Mouse (Mus musculus): ENCODE measurements around the gene Tdrd9. TPM values are rescaled to one million over a fixed set of nuclear protein-coding genes. Genes with fewer than 3 reads are reported as not detected.
A peak's percentile ranks its signal among the peaks of the same experiment; 100 is the strongest.
"Not testable (repeated sequence)": the region's sequence is repeated elsewhere in the genome, so short reads cannot be mapped to it uniquely, and the experiment has no call there.

Gene Tdrd9
- polyA plus RNA-seq, 1 experiment from 2014 or later = 0.79 TPM

DNA sequence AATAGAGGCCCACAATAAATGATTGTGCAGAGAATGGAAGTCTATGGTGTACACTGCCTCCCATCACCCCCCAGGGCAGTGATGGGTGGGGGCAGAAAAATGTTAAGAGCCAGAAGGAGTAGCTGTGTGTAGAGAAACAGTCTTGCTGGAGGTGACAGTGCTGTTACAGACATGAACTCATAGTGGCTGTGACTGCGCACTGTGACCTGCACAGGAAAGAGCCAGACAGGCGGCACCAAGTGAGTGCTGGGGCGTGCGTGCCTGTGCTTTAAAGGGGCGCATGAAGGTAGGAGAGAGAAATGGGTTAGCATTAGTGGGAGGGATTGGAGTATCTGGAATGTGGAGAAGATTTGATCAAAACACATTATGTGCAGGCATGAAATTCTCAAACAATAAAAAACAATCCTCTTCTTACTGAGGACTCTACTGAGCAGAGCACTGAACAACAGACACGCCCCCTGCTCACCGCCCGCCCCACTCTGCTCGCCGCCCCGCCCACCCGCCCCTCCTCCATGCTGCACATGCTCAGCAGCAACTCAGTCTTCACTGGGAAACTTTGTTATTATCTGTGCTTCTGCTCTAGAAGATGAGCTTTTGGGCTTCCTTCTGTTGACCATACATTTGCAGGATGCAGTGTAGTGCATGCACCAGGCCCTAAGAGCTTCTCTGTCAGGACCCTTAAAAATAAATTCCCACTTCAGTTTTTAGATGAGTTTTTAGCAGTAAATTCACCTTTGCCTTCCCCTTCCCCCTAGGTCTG lies 41.3 kb downstream of the Tdrd9 start:
- Histone ChIP-seq H3K4me3 (peak overlapping the region; percentile 24), H3K9ac (replicated peaks) (no peak overlapping the region), H3K27ac (replicated peaks) (peak overlapping the region; percentile 59), H3K9me3 (0 out of 2 replicates have a peak, but pooled peaks cover 3% of the 10 kb centered on the region), H3K4me2 (replicated peaks) (peak overlapping the region; percentile 46), H3K27me3 (no peaks in the 10 kb centered on the region), H3K36me3 (no peaks in the 10 kb centered on the region), H3K4me1 (peaks cover 10% of the 10 kb centered on the region)
- peak; percentile 93 for ATAC-seq (ENCODE audit: low FRiP score, low read depth)
- WGBS = 22% methylated on average over 12 of the region's 12 CpGs

DNA sequence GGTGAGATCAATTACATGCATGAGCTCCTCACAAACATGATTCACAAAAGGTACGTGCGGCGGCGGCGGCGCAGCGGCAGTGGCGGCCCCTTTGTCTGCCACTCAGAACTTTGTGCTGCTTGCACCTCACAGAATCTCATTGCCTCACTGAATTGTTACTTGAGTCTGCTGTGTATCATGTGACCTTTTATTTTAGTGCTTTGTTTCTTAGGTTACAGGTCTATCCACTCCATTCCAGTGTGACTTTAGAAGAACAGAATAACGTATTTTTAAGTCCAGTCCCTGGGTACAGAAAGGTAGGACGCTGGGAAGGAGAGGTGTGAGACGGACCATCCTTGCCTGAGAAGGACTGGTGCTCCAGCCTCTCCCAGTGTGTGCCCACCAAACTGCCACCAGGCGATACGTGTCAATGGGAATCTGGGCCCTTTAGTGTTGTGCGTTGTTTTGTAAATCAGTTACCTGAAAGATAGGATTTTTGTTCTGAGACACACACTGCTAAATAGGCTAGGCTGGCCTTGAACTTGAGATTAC lies 42.0 kb downstream of the Tdrd9 start:
- Histone ChIP-seq H3K27ac (replicated peaks) (peak overlapping the region; percentile 59), H3K4me2 (replicated peaks) (peak overlapping the region; percentile 46), H3K36me3 (no peaks in the 10 kb centered on the region), H3K4me1 (peaks cover 10% of the 10 kb centered on the region), H3K4me3 (peak overlapping the region; percentile 24), H3K9me3 (0 out of 2 replicates have a peak, but pooled peaks cover 3% of the 10 kb centered on the region), H3K27me3 (no peaks in the 10 kb centered on the region), H3K9ac (replicated peaks) (0 out of 2 replicates have a peak overlapping the region, but pooled peaks have one; percentile 2)
- 13% methylated on average over 14 of the region's 14 CpGs for WGBS
- peak; percentile 78; the same call in 1 of the 2 replicates for ATAC-seq (ENCODE audit: low FRiP score, low read depth)

DNA sequence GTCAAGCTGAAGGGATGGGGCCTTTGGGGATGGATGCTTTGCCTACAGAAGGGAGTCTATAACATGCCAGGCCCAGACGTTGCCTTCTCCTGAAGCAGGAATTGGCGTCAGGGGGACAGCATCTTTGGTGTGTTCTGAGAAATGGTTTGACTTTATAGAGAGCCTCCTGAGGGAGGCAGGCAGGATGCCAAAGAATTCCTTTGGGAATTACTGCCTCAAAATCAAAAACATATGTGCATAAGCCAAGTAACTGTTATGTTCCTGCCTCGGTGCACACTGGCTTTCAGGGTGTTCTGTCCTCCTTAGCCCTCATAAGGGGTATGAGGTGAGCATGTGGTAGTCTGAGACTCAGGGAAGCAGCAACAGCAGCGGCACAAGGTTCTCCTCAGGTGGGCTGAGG lies 45.0 kb downstream of the Tdrd9 start:
- 78% methylated on average over 4 of the region's 4 CpGs for WGBS
- no peaks in the 10 kb centered on the region for H3K27me3 ChIP-seq
- H3K4me1 ChIP-seq = peaks cover 10% of the 10 kb centered on the region

DNA sequence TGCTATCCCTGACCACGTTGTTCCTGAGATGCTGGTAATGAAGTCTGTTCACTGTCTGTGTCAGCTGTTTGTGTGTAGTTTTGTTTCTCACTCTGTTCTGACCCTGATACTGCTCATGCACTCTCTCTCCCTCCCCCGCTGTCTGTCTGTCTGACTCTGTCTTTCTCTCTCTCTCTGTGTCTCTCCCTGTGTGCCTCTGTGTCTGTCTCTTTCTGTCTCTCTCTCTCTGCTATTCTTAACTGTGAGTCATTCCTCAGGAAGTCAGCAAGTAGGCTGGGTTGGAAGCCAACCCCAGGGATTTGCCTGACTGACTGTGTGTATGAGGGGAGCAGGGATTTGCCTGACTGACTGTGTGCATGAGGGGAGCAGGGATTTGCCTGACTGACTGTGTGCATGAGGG lies 51.9 kb downstream of the Tdrd9 start:
- no peaks in the 10 kb centered on the region for H3K36me3 ChIP-seq
- 0 out of 2 replicates have a peak, but pooled peaks cover 7% of the 10 kb centered on the region for H3K9me3 ChIP-seq

More for the DNA sequence above, 45.0 kb downstream of the Tdrd9 start:
- Histone ChIP-seq H3K4me2 (replicated peaks) (no peak overlapping the region), H3K4me3 (no peak overlapping the region), H3K9ac (replicated peaks) (no peak overlapping the region), H3K27ac (replicated peaks) (no peak overlapping the region), H3K9me3 (0 out of 2 replicates have a peak, but pooled peaks cover 7% of the 10 kb centered on the region), H3K36me3 (no peaks in the 10 kb centered on the region)
- ATAC-seq (ENCODE audit: low FRiP score, low read depth) = no peak

DNA sequence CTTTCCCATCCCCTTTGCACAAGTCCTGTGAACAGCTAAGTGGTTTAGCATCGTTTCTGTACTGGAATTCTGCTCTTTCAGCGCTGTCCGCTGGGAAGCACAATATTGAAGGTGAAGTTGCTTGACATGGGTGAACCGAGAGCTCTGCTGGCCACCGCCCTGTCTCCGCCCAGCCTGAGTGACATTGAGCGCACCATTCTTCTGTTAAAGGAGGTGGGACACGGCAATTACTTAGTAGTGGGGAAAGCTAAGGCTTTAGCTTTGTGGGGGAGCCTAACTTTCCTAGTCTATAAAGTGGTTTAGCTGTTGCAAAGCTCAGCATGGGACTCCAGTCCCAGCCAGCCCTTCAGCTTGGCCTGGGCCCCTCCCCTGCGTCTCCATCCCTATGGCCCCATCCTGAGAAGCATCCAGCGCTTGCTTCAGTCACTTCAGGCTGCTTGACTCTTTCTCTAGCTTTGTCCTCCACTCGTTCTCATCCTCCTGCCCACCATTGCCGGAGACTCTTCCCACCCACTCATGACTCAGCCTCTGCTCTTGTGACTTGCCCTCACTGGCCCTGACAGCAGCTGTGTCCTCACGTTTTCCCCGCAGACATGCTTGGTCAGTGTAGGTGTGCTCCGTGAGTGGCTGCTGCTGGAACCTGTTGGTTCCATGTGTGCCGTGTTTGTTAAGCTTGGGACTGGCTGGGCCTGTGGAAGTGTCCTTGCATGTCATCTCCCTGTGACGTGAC lies 53.4 kb downstream of the Tdrd9 start:
- 81% methylated on average over 17 of the region's 17 CpGs for WGBS
- H3K4me2 ChIP-seq (replicated peaks) = no peak overlapping the region
- no peaks in the 10 kb centered on the region for H3K27me3 ChIP-seq
- H3K36me3 ChIP-seq = no peaks in the 10 kb centered on the region
- no peak overlapping the region for H3K4me3 ChIP-seq
- no peaks in the 10 kb centered on the region for H3K4me1 ChIP-seq
- ATAC-seq (ENCODE audit: low FRiP score, low read depth) = no peak
- 0 out of 2 replicates have a peak, but pooled peaks cover 7% of the 10 kb centered on the region for H3K9me3 ChIP-seq
- no peak overlapping the region for H3K27ac ChIP-seq (replicated peaks)
- H3K9ac ChIP-seq (replicated peaks) = no peak overlapping the region

More for the DNA sequence above, 51.9 kb downstream of the Tdrd9 start:
- H3K27me3 ChIP-seq = no peaks in the 10 kb centered on the region
- no peak overlapping the region for H3K4me2 ChIP-seq (replicated peaks)
- ATAC-seq (ENCODE audit: low FRiP score, low read depth) = no peak
- H3K27ac ChIP-seq (replicated peaks) = no peak overlapping the region
- WGBS = 82% methylated on average over 2 of the region's 2 CpGs
- H3K4me3 ChIP-seq = no peak overlapping the region
- H3K4me1 ChIP-seq = no peaks in the 10 kb centered on the region
- H3K9ac ChIP-seq (replicated peaks) = no peak overlapping the region

DNA sequence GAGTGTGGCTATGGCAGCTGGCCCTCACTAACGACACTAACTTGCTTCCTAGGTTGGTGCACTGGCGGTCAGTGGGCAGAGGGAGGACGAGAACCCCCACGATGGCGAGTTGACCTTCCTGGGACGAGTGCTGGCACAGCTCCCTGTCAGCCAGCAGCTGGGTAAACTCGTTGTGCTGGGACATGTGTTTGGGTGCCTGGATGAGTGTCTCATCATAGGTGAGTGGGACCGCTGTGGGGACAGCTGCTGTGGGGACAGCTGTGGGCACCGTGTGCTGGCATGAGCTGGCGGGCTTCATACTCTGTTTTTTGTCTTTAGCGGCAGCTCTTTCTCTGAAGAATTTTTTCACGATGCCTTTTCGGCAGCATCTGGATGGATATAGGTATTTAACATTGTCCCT lies 54.1 kb downstream of the Tdrd9 start:
- no peaks in the 10 kb centered on the region for H3K4me1 ChIP-seq
- no peak overlapping the region for H3K4me3 ChIP-seq
- no peak for ATAC-seq (ENCODE audit: low FRiP score, low read depth)
- no peak overlapping the region for H3K27ac ChIP-seq (replicated peaks)
- H3K27me3 ChIP-seq = no peaks in the 10 kb centered on the region
- 92% methylated on average over 13 of the region's 13 CpGs for WGBS
- no peak overlapping the region for H3K4me2 ChIP-seq (replicated peaks)
- no peaks in the 10 kb centered on the region for H3K36me3 ChIP-seq
- 0 out of 2 replicates have a peak, but pooled peaks cover 3% of the 10 kb centered on the region for H3K9me3 ChIP-seq
- no peak overlapping the region for H3K9ac ChIP-seq (replicated peaks)

DNA sequence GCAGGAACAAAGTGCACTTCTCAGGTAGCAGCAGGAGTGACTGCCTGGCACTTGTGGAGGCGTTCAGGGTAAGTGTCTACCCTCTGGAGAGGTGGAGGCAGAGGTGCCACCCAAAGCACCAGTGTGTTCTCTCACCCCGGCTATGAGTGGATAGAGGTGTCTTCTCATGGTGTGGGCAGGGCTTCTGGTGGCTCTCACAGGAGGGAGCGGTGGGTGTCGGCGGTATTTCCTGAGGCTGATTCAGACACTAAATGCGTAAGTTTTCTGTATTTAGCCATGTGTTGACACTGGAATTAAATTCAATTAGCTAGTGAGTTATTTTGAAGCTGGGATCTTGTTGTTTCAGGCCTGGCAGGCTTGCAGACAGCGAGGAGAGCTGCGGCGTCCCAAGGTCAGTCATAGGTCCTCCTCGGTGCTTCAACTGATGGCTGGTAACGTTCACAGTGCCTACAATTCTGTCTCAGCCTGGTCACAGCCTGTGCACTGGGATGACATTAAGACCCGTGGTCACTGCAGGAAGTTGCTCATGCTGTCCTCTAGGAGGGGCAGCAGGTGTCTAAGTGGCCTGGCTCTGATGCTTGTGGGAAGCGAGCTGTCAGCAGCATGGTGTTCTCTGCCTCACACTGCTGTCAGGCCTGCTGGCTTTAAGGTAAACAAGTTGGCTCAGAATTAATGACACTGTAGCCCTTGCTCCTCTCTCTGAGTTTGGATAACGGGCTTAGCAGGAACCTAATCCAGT lies 54.7 kb downstream of the Tdrd9 start:
- no peak overlapping the region for H3K4me2 ChIP-seq (replicated peaks)
- 82% methylated on average over 14 of the region's 14 CpGs for WGBS
- H3K9me3 ChIP-seq = 0 out of 2 replicates have a peak, but pooled peaks cover 3% of the 10 kb centered on the region
- no peak overlapping the region for H3K4me3 ChIP-seq
- ATAC-seq (ENCODE audit: low FRiP score, low read depth) = no peak
- H3K27me3 ChIP-seq = no peaks in the 10 kb centered on the region
- H3K9ac ChIP-seq (replicated peaks) = no peak overlapping the region
- H3K27ac ChIP-seq (replicated peaks) = no peak overlapping the region
- no peaks in the 10 kb centered on the region for H3K36me3 ChIP-seq
- no peaks in the 10 kb centered on the region for H3K4me1 ChIP-seq

DNA sequence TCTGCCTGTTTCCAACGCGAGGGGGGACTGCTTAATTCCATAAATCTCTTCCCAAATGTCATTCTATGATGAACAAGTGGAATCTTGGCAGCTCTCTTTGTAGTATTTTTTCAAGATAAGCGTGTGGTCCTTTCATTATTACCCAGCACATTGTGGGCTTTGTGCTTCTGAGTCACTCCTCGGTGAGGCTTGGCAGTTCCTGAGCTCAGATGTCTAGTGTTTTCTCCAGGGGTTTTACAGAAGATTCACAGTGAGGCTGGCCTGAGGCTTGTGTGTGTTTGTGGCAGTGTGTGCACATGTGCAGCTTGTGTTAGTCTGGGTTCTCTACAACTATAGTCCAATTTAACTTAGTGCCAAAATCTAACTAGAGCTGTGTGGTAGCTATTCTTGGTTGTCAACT lies 56.0 kb downstream of the Tdrd9 start:
- Histone ChIP-seq H3K27me3 (no peaks in the 10 kb centered on the region), H3K4me3 (no peak overlapping the region), H3K4me2 (replicated peaks) (no peak overlapping the region), H3K36me3 (no peaks in the 10 kb centered on the region), H3K27ac (replicated peaks) (no peak overlapping the region), H3K9ac (replicated peaks) (no peak overlapping the region), H3K9me3 (no peaks in the 10 kb centered on the region), H3K4me1 (no peaks in the 10 kb centered on the region)
- WGBS = 83% methylated on average over 4 of the region's 4 CpGs
- no peak for ATAC-seq (ENCODE audit: low FRiP score, low read depth)

DNA sequence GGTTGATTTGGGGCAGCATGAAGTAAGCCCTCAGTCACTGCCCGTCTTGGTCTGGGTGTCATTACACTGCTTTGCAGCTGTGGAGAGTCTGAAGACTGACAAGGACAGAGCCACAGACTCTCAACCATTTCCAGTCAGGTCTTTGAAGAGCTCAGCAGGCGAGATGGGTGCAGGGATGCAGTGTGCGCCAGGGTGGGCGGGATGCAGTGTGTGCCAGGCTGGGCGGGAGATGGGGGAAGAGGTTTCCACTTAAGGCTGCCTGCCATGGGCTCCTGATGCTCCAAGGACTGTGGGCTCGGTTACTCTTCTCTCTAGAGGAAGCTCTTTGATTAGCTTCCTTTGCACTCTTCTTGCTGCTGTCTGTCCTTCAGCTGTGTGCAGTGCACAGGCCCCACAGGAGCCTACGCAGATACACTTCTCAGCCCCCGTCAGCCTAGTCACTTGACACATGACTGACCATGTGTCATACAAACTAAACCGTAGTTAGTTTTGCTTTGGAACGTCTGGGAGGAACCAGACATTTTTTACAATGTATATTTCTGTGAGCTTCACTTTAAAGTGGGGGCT lies 62.1 kb downstream of the Tdrd9 start:
- no peak overlapping the region for H3K4me2 ChIP-seq (replicated peaks)
- no peak overlapping the region for H3K27ac ChIP-seq (replicated peaks)
- H3K9me3 ChIP-seq = no peaks in the 10 kb centered on the region
- no peak overlapping the region for H3K9ac ChIP-seq (replicated peaks)
- 78% methylated on average over 10 of the region's 10 CpGs for WGBS
- no peaks in the 10 kb centered on the region for H3K27me3 ChIP-seq
- no peaks in the 10 kb centered on the region for H3K36me3 ChIP-seq
- H3K4me3 ChIP-seq = no peak overlapping the region
- no peak for ATAC-seq (ENCODE audit: low FRiP score, low read depth)
- no peaks in the 10 kb centered on the region for H3K4me1 ChIP-seq

DNA sequence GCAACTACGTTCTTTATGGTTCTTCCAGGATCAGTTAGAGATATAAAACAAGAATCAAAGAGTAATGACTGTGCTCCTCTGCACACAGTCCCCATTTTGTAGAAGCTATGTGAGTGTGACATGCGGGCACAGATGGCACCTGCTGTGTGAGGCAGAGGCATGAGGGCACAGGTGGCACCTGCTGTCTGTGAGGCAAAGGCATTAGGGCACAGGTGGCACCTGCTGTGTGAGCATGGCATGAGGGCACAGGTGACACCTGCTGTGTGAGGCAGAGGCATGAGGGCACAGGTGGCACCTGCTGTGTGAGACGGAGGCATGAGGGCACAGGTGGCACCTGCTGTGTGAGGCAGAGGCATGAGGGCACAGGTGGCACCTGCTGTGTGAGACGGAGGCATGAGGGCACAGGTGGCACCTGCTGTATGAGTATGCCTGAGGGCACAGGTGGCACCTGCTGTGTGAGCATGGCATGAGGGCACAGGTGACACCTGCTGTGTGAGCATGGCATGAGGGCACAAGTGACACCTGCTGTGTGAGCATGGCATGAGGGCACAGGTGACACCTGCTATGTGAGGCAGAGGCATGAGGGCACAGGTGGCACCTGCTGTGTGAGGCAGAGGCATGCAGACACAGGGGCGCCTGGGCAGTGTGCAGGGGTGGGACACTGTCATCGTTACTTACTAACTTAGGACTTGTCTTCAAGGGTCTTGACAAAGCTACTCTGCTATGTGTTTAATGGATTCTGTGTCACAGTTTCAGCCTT lies 64.2 kb downstream of the Tdrd9 start:
- not testable (repeated sequence) for H3K4me1 ChIP-seq; H3K9me3 ChIP-seq; H3K36me3 ChIP-seq; H3K9ac ChIP-seq (replicated peaks); H3K27ac ChIP-seq (replicated peaks); H3K27me3 ChIP-seq; ATAC-seq (ENCODE audit: low FRiP score, low read depth); H3K4me2 ChIP-seq (replicated peaks); H3K4me3 ChIP-seq
- WGBS = 85% methylated on average over 6 of the region's 6 CpGs

DNA sequence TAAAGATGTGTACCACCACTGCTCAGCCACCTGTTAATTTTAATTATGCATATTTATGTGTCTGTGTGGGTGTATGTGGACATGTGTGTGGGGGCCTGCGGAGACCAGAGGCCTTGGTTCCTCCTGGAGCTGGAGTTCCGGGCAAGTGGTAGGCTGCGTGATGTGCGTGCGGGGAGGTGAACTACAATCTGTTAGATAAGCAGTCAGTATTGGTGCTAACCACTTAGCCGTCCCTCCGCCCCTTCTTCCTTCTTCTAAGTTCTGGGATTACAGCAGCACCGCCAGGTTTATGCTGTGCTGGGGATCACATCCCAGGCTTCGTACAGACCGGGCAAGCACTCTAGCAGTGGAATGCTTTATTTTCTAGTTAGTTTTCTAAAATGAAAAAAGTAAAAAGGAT lies 67.1 kb downstream of the Tdrd9 start:
- Histone ChIP-seq H3K27ac (replicated peaks) (no peak overlapping the region), H3K27me3 (no peaks in the 10 kb centered on the region), H3K9ac (replicated peaks) (no peak overlapping the region), H3K36me3 (no peaks in the 10 kb centered on the region), H3K9me3 (no peaks in the 10 kb centered on the region), H3K4me3 (no peak overlapping the region), H3K4me1 (no peaks in the 10 kb centered on the region), H3K4me2 (replicated peaks) (no peak overlapping the region)
- 91% methylated on average over 10 of the region's 10 CpGs for WGBS
- ATAC-seq (ENCODE audit: low FRiP score, low read depth) = no peak

All from midbrain, embryonic 12.5 days (tissue).